Mouse (Mus musculus): ENCODE results near the gene Abhd4. TPM values are rescaled to one million over a fixed set of nuclear protein-coding genes. Genes with fewer than 3 reads are reported as not detected.
A peak's percentile ranks its signal among the peaks of the same experiment; 100 is the strongest.

Abhd4 gene
- polyA plus RNA-seq, 2 experiments from 2014 or later, result 19.5 to 30.2 TPM

DNA sequence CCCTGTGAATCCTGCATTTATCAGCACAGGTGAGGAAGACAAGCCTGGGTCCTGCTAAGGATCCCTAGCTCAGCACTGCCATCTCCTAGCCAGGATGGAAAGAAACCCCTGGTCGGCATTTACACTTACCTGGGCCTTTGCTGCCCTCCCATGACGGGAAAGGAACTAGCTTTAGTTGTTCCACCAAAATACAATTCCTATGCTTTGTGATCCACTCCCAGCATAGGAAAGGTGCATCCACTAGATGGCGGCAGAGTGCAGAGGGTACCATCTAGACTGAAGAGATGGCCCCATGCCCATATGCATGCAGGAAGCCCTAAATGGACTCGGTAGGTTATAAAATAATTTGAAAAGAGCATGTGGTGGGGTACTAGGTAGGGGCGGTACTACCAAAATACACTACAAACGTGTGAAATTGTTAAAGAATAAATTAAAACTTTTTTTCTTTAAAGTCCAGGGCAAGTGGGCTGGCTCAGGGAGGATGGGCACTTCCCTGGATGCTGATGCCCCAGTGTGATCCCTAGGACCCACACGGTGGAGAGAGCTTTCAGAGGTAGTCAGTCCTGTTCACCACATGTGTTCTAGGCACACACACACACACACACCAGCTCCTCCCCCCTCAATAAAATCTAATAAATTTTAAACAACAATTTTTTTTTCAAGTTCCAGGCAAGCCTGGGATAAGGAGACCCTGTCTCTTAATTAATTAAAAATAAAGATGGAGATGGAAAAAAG, 14.8 kb upstream of the Abhd4 start:
- peak; percentile 91 for ATAC-seq

- ATAC-seq, result no peak
These were observed 13.4 kb upstream of the Abhd4 start for GRCm38 (mm10) chr14:54240542-54240941.

DNA sequence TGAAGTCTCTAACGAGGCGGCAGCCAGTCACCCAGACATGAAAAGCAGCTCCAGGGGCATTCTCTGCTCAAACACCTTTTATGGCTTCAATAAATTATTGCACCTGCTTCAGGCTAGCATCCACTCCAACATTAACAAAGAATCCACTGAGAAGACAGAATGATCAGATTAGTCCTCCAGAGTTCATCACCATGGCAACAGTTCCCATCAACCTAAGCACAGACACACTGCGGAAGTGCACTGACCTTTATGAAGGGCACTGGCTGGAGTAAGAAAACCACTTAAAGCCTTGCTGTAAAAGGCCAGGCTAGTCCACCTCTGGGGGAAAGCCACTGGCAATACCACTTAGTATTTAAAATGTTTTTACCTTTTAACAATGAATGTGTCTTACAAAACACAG, 9.8 kb upstream of the Abhd4 start:
- ATAC-seq, result peak; percentile 53

- ATAC-seq, result no peak
These were observed 7.8 kb upstream of the Abhd4 start for GRCm38 (mm10) chr14:54246232-54246631.

- ATAC-seq, result no peak
These were observed 4.7 kb upstream of the Abhd4 start for GRCm38 (mm10) chr14:54249326-54249725.

- ATAC-seq, result no peak
These were observed 3.9 kb upstream of the Abhd4 start for GRCm38 (mm10) chr14:54250122-54250521.

- ATAC-seq, result no peak
These were observed 748 bp downstream of the Abhd4 start for GRCm38 (mm10) chr14:54254670-54255202.

- no peak for ATAC-seq
These were observed 4.2 kb downstream of the Abhd4 start for GRCm38 (mm10) chr14:54258131-54258670.

GRCm38 (mm10) chr14:54259003-54259721, 5.2 kb downstream of the Abhd4 start:
- ATAC-seq, result peak; percentile 88

DNA sequence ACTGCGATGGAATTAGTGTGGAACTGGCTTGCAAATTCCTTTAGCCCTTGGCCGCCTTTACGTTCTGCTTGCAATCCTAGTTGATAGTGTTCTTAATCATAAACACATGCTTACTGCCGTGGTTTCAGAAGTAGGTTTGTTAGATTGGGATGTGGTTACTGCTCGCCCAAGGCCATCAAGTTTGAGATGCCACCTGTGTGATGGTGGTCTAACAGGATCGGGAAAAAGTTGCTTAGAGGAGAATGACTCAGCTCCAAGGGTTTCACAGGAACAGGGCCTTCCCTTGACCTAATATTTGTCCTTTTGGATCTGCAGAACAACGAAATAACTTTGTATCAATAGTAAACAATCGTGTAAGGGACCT, 5.7 kb downstream of the Abhd4 start:
- ATAC-seq, result no peak

GRCm38 (mm10) chr14:54260196-54260595, 6.2 kb downstream of the Abhd4 start:
- no peak for ATAC-seq

DNA sequence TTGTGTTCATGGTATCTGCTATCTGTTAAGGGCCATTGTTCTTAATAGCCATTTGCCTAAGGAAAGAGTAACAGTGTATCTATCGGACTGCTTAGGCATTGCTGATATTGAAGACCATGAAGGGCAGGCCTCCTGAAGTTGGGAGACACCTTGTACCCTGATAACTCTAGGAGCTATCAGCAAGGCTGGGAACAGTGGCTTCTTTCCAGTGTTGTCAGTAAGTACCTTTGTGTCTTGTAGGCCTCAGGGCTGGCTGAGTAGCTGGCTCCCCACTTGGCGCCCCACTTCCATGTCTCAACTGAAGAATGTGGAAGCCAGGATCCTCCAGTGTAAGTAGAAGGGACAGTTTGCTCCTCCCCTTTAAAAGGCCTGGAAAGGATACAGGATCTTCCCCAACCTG, 7.4 kb downstream of the Abhd4 start:
- ATAC-seq, result no peak

- ATAC-seq, result no peak
These were observed 8.6 kb downstream of the Abhd4 start for GRCm38 (mm10) chr14:54262622-54263021.

GRCm38 (mm10) chr14:54263099-54263498, 9.1 kb downstream of the Abhd4 start:
- no peak for ATAC-seq

DNA sequence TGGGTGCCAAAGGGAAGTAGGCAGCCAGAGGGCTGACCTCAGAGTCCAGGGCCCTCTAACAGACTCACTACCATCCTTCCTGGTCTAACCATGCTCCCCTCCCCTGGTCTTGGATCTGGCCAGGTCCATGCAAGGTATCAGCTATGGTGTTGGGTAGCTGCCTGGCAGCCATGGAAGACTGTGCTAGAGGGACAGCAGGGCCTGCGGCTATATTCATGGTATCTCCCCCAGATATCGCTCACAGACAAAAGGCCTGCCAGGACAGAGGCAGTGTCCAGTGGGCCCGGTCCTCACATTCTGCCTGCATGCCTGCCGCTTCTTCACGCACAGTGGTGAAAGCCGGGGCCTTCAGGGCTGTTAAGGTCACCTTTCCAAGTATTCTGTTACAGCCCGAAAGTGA, 10.2 kb downstream of the Abhd4 start:
- ATAC-seq, result no peak

DNA sequence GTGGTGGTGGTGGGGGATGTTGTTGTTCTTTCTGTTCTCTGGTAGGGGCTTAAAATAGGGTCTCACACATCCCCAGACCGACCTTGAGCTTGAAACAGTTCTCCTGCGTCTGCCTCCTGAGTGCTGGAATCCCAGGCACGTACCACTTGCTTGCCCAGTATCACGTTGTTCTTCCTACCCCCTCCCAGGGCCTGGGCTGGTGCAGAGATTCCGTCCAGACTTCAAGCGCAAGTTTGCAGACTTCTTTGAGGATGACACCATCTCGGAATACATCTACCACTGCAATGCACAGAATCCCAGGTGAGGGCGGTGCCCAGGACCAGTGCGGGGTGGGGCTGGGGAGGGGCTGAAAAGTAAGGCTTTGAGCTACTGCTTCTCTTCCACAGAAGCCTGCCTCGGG, 11.1 kb downstream of the Abhd4 start:
- no peak for ATAC-seq

DNA sequence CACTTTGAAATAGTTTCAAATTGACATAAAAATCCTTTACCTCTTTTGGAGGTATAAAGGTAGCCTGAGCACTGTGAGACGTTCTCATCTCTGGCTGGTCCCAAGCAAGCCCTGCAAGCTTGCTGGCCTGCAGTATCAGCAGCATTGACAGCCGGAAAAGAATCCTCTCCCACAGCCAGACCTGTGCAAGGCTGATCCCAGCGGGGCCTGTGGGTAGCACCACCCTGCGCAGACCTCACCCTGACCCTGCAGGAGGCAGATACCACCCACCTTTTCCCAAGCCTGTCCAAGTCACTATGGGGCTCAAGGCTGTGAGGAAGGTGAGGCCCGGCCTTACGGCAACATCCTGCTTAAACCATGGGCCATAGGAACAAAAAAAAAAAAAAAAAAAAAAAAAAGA, 12.0 kb downstream of the Abhd4 start:
- ATAC-seq, result no peak

- no peak for ATAC-seq
These were observed 14.0 kb downstream of the Abhd4 start for GRCm38 (mm10) chr14:54267966-54268365.

DNA sequence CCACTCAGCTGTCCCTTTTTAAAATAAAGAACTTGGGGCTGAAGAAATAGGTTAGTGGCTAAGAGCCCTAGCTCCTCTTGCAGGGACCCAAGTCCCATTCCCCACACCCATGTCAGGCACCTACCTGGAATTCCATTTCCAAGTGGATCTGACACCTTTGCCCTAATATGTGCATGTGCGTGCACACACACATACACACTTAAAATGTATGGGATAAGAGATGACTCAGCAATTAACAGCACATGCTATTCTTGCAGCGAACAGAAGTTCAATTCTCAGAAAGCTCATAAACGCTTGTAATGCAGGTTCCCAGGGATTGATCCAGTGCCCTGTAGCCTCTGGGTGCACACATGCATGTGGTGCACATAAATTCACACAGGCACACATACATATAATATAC, 15.6 kb downstream of the Abhd4 start:
- no peak for ATAC-seq

DNA sequence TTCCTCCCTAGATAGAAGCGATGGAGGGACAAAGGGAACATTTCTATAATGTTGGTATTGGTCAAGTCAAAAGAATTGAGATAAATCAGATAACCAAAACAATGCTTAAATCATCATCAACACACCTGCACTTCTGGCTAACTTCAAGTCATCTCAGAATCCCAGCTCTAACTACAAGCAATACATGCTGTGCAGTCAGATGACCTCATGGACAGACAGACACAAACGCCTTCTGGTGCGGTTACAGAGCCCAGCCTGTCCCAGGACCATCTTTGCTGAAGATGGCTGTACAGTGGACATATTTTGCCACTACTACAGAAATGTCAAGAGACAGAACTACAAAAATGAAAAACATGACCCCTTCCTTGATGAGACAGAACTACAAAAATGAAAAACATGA, 16.4 kb downstream of the Abhd4 start:
- ATAC-seq, result no peak

DNA sequence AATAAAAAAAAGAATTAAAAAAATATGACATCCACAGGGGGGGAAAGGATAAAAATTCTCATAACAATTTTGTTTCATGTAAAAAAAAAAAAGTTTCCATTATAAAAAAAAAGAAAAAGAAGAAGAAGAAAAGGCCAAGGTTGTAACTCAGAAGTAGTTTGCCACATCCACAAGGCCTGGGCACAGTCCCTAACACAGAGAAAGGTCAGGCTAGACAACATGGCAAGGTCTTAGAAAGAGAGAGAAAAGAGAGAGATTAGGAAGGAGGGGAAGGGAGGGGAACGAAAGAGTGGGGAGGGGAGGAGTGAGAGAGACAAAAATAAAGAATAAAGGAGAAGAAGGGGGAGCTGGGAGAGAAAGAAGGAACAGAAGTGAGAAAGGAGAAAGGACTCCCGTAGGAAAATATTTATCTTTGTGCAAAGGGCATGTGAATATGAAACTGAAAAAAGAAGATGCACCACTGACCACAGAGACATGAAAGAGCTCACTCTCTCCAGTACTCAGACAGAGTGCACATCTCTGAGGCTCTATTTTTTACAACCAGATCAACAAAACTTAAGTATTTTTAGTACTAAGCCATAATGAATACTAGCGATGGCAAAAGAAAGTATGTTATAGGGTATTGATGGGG, 18.1 kb downstream of the Abhd4 start:
- no peak for ATAC-seq

DNA sequence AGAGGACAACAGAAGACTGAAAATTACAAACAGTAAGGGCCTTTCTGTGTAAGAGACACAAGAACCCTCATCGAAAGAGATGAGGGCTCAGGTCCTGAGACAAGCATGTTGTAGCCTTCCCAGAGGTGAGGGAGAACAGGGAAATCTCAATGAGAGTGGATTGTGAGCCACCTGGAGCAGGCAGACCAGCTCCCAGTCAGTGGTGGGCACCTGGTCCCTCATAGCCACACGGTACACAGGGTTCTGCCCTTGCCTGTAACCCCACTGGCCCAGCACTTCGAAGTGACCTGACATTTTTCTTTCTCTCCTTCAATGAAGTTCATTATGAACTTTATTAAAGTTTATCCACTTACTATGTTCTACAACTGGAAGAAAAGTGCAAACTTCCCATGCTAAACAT, 18.7 kb downstream of the Abhd4 start:
- ATAC-seq, result no peak

DNA sequence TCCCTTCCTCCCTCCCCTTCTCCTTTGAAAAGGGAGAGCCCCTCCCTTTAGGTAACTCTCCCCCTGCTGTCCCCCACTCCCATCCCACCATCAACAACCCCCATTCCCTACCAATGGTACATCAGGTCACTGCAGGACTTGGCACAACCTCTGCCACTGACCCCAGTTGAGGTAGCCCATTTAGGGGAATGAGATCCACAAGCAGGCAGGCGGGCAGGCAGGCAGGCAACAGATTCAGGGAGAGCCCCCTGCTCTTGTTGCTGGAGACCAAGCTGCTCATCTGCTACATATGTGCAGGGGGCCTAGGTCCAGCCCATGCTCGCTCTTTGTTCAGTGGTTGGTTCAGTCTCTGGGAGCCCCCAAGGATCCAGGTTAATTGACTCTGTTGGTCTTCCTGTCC, 22.5 kb downstream of the Abhd4 start:
- no peak for ATAC-seq

Data from CD4-positive, CD25-positive, alpha-beta regulatory T cell, adult 4 months (primary cell).